Mouse (Mus musculus) forebrain, embryonic 16.5 days (tissue): ENCODE results near the gene Farp1. TPM values are rescaled to one million over a fixed set of nuclear protein-coding genes. Genes with fewer than 3 reads are reported as not detected.

Experiments
- ATAC-seq: fragments of 200-750 bp; cut with Nextera tagmentation; 2 replicates; pipeline ENCODE4 v1.8.0; 2017; ENCODE audit warnings: mild to moderate bottlenecking, moderate library complexity
- H3K27ac ChIP-seq: fragments of 300-500 bp; sonication (generic); 2 replicates; pipeline ENCODE4 v1.5.1; 2014; ENCODE audit warnings: low read length, control low read depth
- H3K27me3 ChIP-seq: fragments of 300-500 bp; sonication (generic); replicated peaks from 2 replicates; pipeline ENCODE4 v1.6.1; 2014; ENCODE audit warnings: low read length; ENCODE audit not compliant: control insufficient read depth, insufficient read depth
- H3K36me3 ChIP-seq: fragments of 300-500 bp; sonication (generic); 2 replicates; pipeline ENCODE4 v1.6.1; 2014; ENCODE audit not compliant: control insufficient read depth, insufficient read depth
- H3K4me1 ChIP-seq: fragments of 300-500 bp; sonication (generic); replicated peaks from 2 replicates; pipeline ENCODE4 v1.6.1; 2014; ENCODE audit warnings: low read length; ENCODE audit not compliant: control insufficient read depth, insufficient read depth
- H3K4me2 ChIP-seq: fragments of 300-500 bp; sonication (generic); 2 replicates; pipeline ENCODE4 v1.6.1; 2014; ENCODE audit warnings: mild to moderate bottlenecking, low read length, control low read depth
- H3K4me3 ChIP-seq: fragments of 300-500 bp; sonication (generic); replicated peaks from 2 replicates; pipeline ENCODE4 v1.5.1; 2014; ENCODE audit warnings: mild to moderate bottlenecking, low read length, control low read depth
- H3K9ac ChIP-seq: fragments of 300-500 bp; sonication (generic); replicated peaks from 2 replicates; pipeline ENCODE4 v1.6.1; 2014; ENCODE audit warnings: low read depth, low read length, control low read depth
- H3K9me3 ChIP-seq: fragments of 300-500 bp; sonication (generic); 2 replicates; pipeline ENCODE4 v1.6.1; 2016; ENCODE audit warnings: low read length; ENCODE audit not compliant: control insufficient read depth
- WGBS: fragments of 180-500 bp; shearing (Covaris S2); extraction: QIAGEN DNeasy Blood & Tissue Kit; methylation state at CpG from one replicate; pipeline ENCODE4 v1.1.7; 2014; 5-methylcytosine and 5-hydroxymethylcytosine counted together
- polyA plus RNA-seq: library from polyadenylated mRNA; unstranded; fragments of >200 nt; fragmentation: Nextera tagmentation; extraction: Ambion mirVana; gene quantifications from 2 replicates; pipeline ENCODE4 v1.2.1, GENCODE M21; 2015

Farp1 gene
- polyA plus RNA-seq, 1 experiment from 2014 or later: 43.6 TPM

DNA sequence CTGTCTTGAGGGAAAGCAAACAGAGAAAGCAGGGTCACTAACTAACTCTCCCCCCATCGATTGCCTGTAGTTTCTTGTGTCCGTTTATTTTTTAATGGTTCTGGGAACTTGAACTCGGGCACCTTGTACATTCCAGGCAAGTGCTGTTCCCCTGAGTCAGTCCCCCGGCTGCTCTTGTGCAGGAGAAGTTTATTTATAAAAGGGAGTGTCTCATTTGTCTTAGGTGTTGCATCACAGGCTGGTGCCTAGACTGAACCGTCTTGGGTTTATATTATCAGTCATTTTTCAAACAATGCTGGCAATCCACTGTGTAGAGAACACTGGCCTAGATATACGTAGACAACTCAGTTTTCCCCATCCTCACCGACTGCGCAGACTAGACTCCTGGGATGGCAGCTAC, 204.4 kb downstream of the Farp1 start:
- Histone ChIP-seq H3K9ac (no peak overlapping the region), H3K27ac (no peak overlapping the region), H3K27me3 (no peaks in the 10 kb centered on the region), H3K36me3 (peaks cover 13% of the 10 kb centered on the region), H3K4me3 (no peak overlapping the region), H3K4me2 (no peak overlapping the region), H3K4me1 (no peaks in the 10 kb centered on the region), H3K9me3 (no peaks in the 10 kb centered on the region)
- no peak for ATAC-seq
- WGBS: 90% methylated on average over 8 of the region's 8 CpGs

DNA sequence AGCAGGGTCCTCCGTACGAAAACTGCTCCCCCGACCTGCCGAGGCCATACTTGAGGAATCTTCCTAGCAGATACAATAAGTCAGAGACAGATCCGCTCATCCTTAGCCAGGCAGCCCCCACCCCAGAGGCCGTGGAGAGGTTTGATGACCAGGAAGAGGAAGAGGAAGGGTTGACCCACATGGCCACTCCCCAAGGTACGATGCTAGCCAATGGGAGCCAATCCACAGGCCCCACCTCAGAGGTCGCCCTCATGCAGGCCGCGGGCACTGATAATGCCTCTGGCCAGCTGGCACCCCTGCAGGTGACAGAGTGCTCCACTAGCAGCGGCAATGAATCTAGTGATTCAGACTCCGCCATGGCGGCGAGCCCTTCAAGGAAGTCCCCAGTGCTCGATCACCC, 209.1 kb downstream of the Farp1 start:
- H3K9me3 ChIP-seq: no peaks in the 10 kb centered on the region
- no peak overlapping the region for H3K4me3 ChIP-seq
- H3K27me3 ChIP-seq: no peaks in the 10 kb centered on the region
- H3K27ac ChIP-seq: no peak overlapping the region
- peaks cover 3% of the 10 kb centered on the region; the same call in 1 of the 2 replicates for H3K4me1 ChIP-seq
- H3K4me2 ChIP-seq: no peak overlapping the region
- 95% methylated on average over 15 of the region's 15 CpGs for WGBS
- peaks cover 13% of the 10 kb centered on the region for H3K36me3 ChIP-seq
- no peak for ATAC-seq
- H3K9ac ChIP-seq: no peak overlapping the region

DNA sequence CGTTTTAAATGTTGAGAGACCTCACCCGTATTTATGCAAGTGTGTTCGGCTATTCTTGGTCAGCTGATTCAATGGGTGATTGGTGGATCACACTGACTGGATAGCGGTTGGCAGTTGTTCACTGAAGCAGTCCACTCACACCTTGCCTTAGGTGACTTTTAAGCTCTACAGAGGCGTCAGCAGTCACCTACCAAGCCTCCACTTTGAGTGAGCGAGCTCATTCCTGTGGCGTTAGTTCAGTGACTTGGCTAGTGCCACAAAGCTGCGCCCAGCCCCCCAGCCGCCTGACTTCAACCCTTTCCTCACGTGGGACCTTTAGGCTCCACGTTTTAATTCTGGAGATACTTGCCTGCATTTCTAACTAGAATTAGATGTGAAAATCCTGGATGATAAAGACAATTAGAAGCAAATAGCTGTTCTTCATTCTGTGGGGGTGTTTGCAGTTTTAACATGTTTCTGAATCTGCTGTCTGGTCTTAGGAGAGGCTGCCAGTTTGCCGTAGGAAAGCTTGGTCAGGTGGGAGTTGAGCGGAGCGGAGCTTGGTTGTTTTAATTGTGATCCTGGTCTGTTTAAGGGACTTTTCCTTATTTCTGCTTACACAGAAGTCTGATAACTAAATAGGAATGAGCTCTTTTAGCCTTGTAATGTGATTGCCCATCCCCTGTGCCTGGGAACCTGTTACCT, 211.2 kb downstream of the Farp1 start:
- ATAC-seq: no peak
- 74% methylated on average over 14 of the region's 14 CpGs for WGBS

DNA sequence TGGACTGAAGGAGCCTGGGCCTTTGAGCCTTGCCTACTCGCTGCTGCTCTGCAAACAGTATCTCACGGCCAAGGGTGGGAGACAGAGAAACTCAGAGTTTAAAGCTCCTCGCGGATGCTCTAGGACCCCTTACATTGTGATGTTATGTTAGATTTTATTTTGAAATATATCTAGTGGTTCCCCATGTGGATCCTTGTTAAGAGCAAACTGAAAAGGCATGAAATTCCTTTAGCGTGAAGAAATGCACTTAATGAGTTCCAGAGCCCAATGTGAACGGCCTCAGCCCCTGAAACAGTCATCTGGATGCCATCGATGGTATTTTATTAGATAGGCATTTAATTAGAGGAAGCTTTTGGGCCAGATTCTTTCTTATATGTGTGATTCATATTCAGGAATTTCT, 212.3 kb downstream of the Farp1 start:
- Histone ChIP-seq H3K4me1 (peaks cover 3% of the 10 kb centered on the region; the same call in 1 of the 2 replicates), H3K27ac (no peak overlapping the region), H3K4me3 (no peak overlapping the region), H3K9me3 (no peaks in the 10 kb centered on the region), H3K9ac (no peak overlapping the region), H3K27me3 (no peaks in the 10 kb centered on the region), H3K36me3 (peaks cover 3% of the 10 kb centered on the region; the same call in 1 of the 2 replicates), H3K4me2 (no peak overlapping the region)
- WGBS: 55% methylated on average over 7 of the region's 7 CpGs
- no peak for ATAC-seq

More for the DNA sequence above, 211.2 kb downstream of the Farp1 start:
- no peak overlapping the region for H3K4me2 ChIP-seq
- peaks cover 3% of the 10 kb centered on the region; the same call in 1 of the 2 replicates for H3K4me1 ChIP-seq
- H3K36me3 ChIP-seq: peaks cover 8% of the 10 kb centered on the region; the same call in 1 of the 2 replicates
- no peak overlapping the region for H3K9ac ChIP-seq
- H3K27ac ChIP-seq: no peak overlapping the region
- no peak overlapping the region for H3K4me3 ChIP-seq
- no peaks in the 10 kb centered on the region for H3K27me3 ChIP-seq
- H3K9me3 ChIP-seq: no peaks in the 10 kb centered on the region

DNA sequence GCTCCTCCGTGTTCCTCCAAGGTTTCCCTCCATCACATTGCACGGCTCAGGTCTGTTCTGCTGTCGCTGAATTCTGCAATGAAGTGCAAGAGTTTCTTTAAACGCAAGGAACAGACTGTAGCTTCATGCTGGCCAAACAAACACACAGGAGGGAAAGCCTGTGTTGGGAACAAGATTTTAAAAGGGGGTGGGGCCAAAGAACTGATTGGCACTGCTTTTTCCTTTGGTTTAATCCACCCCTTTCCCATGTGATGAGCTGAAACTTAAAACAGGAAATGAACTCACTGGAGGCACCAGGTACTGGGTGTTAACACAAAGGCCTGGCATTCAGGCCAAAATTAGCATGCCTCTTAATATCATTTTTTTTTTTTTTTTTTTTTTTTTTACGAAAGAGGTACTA, 213.3 kb downstream of the Farp1 start:
- Histone ChIP-seq H3K4me2 (no peak overlapping the region), H3K4me3 (no peak overlapping the region), H3K27ac (no peak overlapping the region), H3K9me3 (no peaks in the 10 kb centered on the region), H3K4me1 (peaks cover 3% of the 10 kb centered on the region; the same call in 1 of the 2 replicates), H3K9ac (no peak overlapping the region), H3K27me3 (no peaks in the 10 kb centered on the region), H3K36me3 (peaks cover 2% of the 10 kb centered on the region; the same call in 1 of the 2 replicates)
- ATAC-seq: no peak
- WGBS: 80% methylated on average over 5 of the region's 5 CpGs

DNA sequence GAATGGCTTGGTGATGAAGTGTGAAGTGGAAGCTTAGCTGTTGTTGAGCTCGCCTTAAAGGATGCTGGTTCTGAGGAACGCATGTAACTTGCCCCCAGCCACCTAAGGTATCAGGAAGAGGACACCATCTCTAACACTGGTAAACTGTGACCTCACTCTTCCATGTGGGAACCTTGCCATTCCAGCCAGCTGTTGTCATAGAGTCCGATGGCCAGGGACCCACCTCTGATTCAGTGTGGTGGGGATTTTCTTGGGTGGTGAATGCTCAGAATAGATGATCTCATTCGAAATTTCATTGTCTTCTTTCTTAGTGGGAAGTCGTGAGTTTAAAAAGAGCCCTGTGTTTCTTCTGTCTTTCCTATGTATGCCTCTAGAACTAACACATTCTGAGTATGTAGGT, 216.1 kb downstream of the Farp1 start:
- WGBS: 65% methylated on average over 5 of the region's 5 CpGs
- no peak for ATAC-seq

DNA sequence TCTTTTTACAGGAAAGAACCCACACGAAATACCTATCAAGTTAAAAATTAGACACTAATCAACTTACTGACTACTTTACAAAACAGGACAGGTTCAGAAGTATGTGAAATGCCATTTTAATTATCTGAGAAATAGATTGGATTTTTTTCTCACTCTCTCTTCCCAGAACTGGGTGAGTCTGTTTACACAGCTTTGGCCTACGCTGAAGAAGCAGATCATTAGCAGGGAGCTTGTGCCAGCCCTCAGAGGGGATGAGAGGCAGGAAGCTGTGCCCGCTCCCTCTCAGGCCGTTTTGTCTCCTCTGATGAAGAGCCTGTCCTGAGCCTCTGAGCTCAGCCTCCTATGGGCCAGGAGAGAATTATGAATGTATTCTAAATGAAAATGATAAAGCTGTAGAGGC, 216.7 kb downstream of the Farp1 start:
- no peak overlapping the region for H3K4me3 ChIP-seq
- H3K4me2 ChIP-seq: no peak overlapping the region
- no peaks in the 10 kb centered on the region for H3K9me3 ChIP-seq
- H3K36me3 ChIP-seq: peaks cover 2% of the 10 kb centered on the region; the same call in 1 of the 2 replicates
- H3K4me1 ChIP-seq: peaks cover 3% of the 10 kb centered on the region; the same call in 1 of the 2 replicates
- no peak overlapping the region for H3K27ac ChIP-seq
- H3K27me3 ChIP-seq: no peaks in the 10 kb centered on the region
- peak; percentile 6; the same call in 1 of the 2 replicates for ATAC-seq
- WGBS: 41% methylated on average over 4 of the region's 4 CpGs
- no peak overlapping the region for H3K9ac ChIP-seq

More for the DNA sequence above, 216.1 kb downstream of the Farp1 start:
- Histone ChIP-seq H3K27ac (no peak overlapping the region), H3K4me3 (no peak overlapping the region), H3K36me3 (peaks cover 2% of the 10 kb centered on the region; the same call in 1 of the 2 replicates), H3K9ac (no peak overlapping the region), H3K4me1 (peaks cover 3% of the 10 kb centered on the region; the same call in 1 of the 2 replicates), H3K4me2 (no peak overlapping the region), H3K27me3 (no peaks in the 10 kb centered on the region), H3K9me3 (no peaks in the 10 kb centered on the region)

DNA sequence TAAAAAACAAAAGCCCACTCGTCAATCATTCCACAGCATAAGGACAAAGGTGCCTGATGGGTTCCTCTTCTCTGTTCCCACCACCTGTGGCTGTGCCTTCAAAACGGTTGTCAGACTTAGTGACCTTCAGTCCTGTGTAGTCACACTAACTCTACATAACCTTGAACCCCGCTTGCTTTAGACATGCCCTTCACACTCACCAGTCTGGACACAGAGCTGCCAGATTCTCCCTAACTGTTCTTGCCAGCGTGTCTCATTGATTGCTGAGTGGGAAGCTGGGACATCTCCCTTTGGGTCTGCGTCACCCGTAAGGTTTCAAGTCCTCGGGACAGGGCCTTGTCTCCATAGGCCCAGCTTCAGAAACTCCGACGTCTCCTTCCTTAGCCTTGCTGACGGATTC, 217.5 kb downstream of the Farp1 start:
- Histone ChIP-seq H3K27ac (no peak overlapping the region), H3K4me1 (peaks cover 3% of the 10 kb centered on the region; the same call in 1 of the 2 replicates), H3K4me2 (no peak overlapping the region), H3K9ac (no peak overlapping the region), H3K27me3 (no peaks in the 10 kb centered on the region), H3K9me3 (no peaks in the 10 kb centered on the region), H3K4me3 (no peak overlapping the region), H3K36me3 (peaks cover 2% of the 10 kb centered on the region; the same call in 1 of the 2 replicates)
- no peak for ATAC-seq
- 92% methylated on average over 10 of the region's 10 CpGs for WGBS

DNA sequence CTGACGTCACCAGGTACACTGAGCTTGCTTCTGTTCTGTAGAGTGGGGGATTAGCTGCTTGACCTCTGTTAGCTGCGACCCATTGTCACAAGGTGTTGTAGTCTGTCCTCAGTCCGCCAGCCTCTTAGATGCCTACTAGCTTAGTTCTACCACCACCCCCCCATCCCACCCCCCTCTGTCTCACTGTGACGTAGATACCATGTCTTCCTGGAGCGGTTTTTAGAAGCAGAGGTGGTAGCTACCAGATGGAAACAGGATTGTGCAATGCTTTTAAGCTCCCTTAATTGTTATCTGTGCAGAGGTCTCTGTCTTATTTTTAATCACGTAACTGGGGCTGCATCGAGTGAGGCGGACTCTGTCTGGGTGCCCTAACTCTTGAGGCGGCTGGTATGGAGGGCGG, 219.9 kb downstream of the Farp1 start:
- Histone ChIP-seq H3K4me1 (no peaks in the 10 kb centered on the region), H3K36me3 (peaks cover 2% of the 10 kb centered on the region; the same call in 1 of the 2 replicates), H3K4me2 (no peak overlapping the region), H3K9me3 (no peaks in the 10 kb centered on the region), H3K9ac (no peak overlapping the region), H3K4me3 (no peak overlapping the region), H3K27ac (no peak overlapping the region), H3K27me3 (no peaks in the 10 kb centered on the region)
- WGBS: 87% methylated on average over 10 of the region's 10 CpGs
- ATAC-seq: no peak
